Mouse (Mus musculus) midbrain, postnatal 0 days (tissue): ENCODE measurements at regions not wholly inside any gene's neighbourhood (a gene's known extent, or its start where the extent isn't known, plus 50 kb on each side); places are given as distances from the start of the nearest gene placed in this dataset.

ENCODE experiments used
- ATAC-seq: fragments of 200-750 bp; cut with Nextera tagmentation; 2 replicates; pipeline ENCODE4 v1.8.0; 2017; ENCODE audit warnings: moderate number of reproducible peaks, mild to moderate bottlenecking, moderate TSS enrichment, moderate library complexity; ENCODE audit not compliant: low FRiP score
- DNase-seq: peaks from one replicate; pipeline ENCODE4 v3.0.0-alpha.2; 2015; ENCODE audit warnings: low spot score
- H3K27ac ChIP-seq: fragments of 300-500 bp; sonication (generic); 2 replicates; pipeline ENCODE4 v1.5.1; 2014; ENCODE audit warnings: low read depth, mild to moderate bottlenecking, low read length, mixed read lengths
- H3K27me3 ChIP-seq: fragments of 300-500 bp; sonication (generic); 2 replicates; pipeline ENCODE4 v1.6.1; 2014; ENCODE audit warnings: low read length, control low read depth, mixed read lengths; ENCODE audit not compliant: insufficient read depth
- H3K36me3 ChIP-seq: fragments of 300-500 bp; sonication (generic); 2 replicates; pipeline ENCODE4 v1.6.1; 2014; ENCODE audit warnings: low read length, control low read depth, mixed read lengths; ENCODE audit not compliant: insufficient read depth
- H3K4me1 ChIP-seq: fragments of 300-500 bp; sonication (generic); 2 replicates; pipeline ENCODE4 v1.6.1; 2014; ENCODE audit warnings: mild to moderate bottlenecking, control low read depth, antibody characterized with exemption, low read length, mixed read lengths; ENCODE audit not compliant: insufficient read depth
- H3K4me2 ChIP-seq: fragments of 300-500 bp; sonication (generic); 2 replicates; pipeline ENCODE4 v1.6.1; 2014; ENCODE audit warnings: low read depth, mild to moderate bottlenecking, low read length, mixed read lengths; ENCODE audit not compliant: poor library complexity, severe bottlenecking
- H3K4me3 ChIP-seq: fragments of 300-500 bp; sonication (generic); 2 replicates; pipeline ENCODE4 v1.5.1; 2014; ENCODE audit warnings: low read depth, mild to moderate bottlenecking, low read length, moderate library complexity
- H3K9ac ChIP-seq: fragments of 300-500 bp; sonication (generic); replicated peaks from 2 replicates; pipeline ENCODE4 v1.6.1; 2014; ENCODE audit warnings: mild to moderate bottlenecking, low read length, moderate library complexity, mixed read lengths; ENCODE audit not compliant: poor library complexity, severe bottlenecking
- H3K9me3 ChIP-seq: fragments of 300-500 bp; sonication (generic); 2 replicates; pipeline ENCODE4 v1.6.1; 2016; ENCODE audit warnings: low read length, control low read depth
- CTCF ChIP-seq: IDR thresholded peaks from 2 replicates; pipeline ENCODE4 v1.5.1; 2016; ENCODE audit warnings: antibody characterized with exemption, mild to moderate bottlenecking
- WGBS: fragments of 180-500 bp; shearing (Covaris S2); extraction: QIAGEN DNeasy Blood & Tissue Kit; methylation state at CpG from one replicate; pipeline ENCODE4 v1.1.7; 2014; 5-methylcytosine and 5-hydroxymethylcytosine counted together

- Histone ChIP-seq H3K9me3 (no peaks in the 10 kb centered on the region), H3K4me2 (no peak overlapping the region), H3K9ac (no peak overlapping the region), H3K27ac (no peak overlapping the region), H3K36me3 (no peaks in the 10 kb centered on the region), H3K27me3 (no peaks in the 10 kb centered on the region), H3K4me3 (no peak overlapping the region), H3K4me1 (no peaks in the 10 kb centered on the region)
- no peak for ATAC-seq
- WGBS: 81% methylated on average over 6 of the region's 6 CpGs
- no peak for TF ChIP-seq CTCF
- no peak for DNase-seq
Observed at GRCm38 (mm10) chr1:13437747-13438394, 2024.0 kb downstream of the A830018L16Rik start.

DNA sequence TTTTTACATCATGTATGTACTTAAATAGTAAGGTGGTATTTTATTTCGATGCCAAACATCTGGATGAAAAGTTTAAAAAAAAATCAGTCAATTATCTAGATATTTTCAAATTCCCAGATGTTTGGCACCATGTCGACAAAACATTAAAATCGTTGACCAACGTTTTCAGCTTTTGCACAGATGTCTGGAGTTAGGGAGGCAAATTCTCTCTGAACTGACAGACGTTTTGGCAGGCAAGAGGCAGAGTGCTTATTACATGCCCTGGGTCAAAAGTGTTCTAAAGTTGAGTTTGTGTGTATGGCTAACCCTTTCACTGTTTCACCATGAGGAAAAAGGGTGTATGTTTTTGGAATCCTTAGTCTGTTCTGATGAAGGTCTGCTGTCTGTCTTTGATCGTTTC is 2028.5 kb downstream of the A830018L16Rik start:
- 79% methylated on average over 6 of the region's 6 CpGs for WGBS
- Histone ChIP-seq H3K9me3 (no peaks in the 10 kb centered on the region), H3K27me3 (no peaks in the 10 kb centered on the region), H3K4me3 (no peak overlapping the region), H3K36me3 (no peaks in the 10 kb centered on the region), H3K9ac (no peak overlapping the region), H3K27ac (no peak overlapping the region), H3K4me2 (no peak overlapping the region), H3K4me1 (no peaks in the 10 kb centered on the region)
- no peak for TF ChIP-seq CTCF
- no peak for ATAC-seq
- no peak for DNase-seq

- Histone ChIP-seq H3K27me3 (no peaks in the 10 kb centered on the region), H3K4me3 (no peak overlapping the region), H3K9ac (no peak overlapping the region), H3K36me3 (no peaks in the 10 kb centered on the region), H3K4me1 (no peaks in the 10 kb centered on the region), H3K27ac (no peak overlapping the region), H3K9me3 (no peaks in the 10 kb centered on the region), H3K4me2 (no peak overlapping the region)
- TF ChIP-seq CTCF: no peak
- 89% methylated on average over 2 of the region's 2 CpGs for WGBS
- DNase-seq: no peak
- no peak for ATAC-seq
Observed at GRCm38 (mm10) chr1:13454534-13454933, 2040.6 kb downstream of the A830018L16Rik start.

GRCm38 (mm10) chr1:13455572-13455971 is 2041.7 kb downstream of the A830018L16Rik start:
- ATAC-seq (no peak), DNase-seq (no peak)
- H3K4me1 ChIP-seq: no peaks in the 10 kb centered on the region
- no peak overlapping the region for H3K4me2 ChIP-seq
- no peak overlapping the region for H3K4me3 ChIP-seq
- H3K9ac ChIP-seq: no peak overlapping the region
- no peaks in the 10 kb centered on the region for H3K27me3 ChIP-seq
- no peak for TF ChIP-seq CTCF
- no peak overlapping the region for H3K27ac ChIP-seq
- H3K9me3 ChIP-seq: no peaks in the 10 kb centered on the region
- WGBS: 72% methylated on average over 3 of the region's 3 CpGs
- H3K36me3 ChIP-seq: no peaks in the 10 kb centered on the region

DNA sequence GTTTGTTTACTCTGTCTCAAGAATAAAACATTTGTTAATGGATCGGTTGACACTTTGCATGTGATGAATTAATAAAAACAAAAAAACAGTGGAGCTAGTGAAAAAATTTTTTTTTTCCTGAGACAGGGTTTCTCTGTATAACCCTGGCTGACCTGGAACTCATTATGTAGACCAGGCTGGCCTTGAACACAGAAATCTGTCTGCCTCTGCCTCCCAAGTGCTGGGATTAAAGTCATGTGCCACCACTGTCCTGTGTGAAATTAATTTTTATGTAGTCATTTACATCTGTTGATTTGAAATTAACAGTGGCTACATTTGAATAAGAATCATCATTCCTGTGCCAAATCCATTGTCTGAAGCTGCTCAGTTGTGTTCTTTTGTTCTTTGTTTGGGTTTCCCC is 2050.4 kb downstream of the A830018L16Rik start:
- Histone ChIP-seq H3K9ac (no peak overlapping the region), H3K27me3 (no peaks in the 10 kb centered on the region), H3K9me3 (no peaks in the 10 kb centered on the region), H3K4me3 (no peak overlapping the region), H3K4me1 (no peaks in the 10 kb centered on the region), H3K27ac (no peak overlapping the region), H3K36me3 (no peaks in the 10 kb centered on the region), H3K4me2 (no peak overlapping the region)
- ATAC-seq: no peak
- 98% methylated on average over 1 of the region's 1 CpGs for WGBS
- no peak for TF ChIP-seq CTCF
- no peak for DNase-seq

GRCm38 (mm10) chr1:13467174-13467573 is 2053.3 kb downstream of the A830018L16Rik start:
- no peaks in the 10 kb centered on the region for H3K36me3 ChIP-seq
- H3K4me3 ChIP-seq: no peak overlapping the region
- H3K27ac ChIP-seq: no peak overlapping the region
- H3K9ac ChIP-seq: no peak overlapping the region
- no peak for ATAC-seq
- TF ChIP-seq CTCF: no peak
- H3K27me3 ChIP-seq: no peaks in the 10 kb centered on the region
- WGBS: 80% methylated on average over 6 of the region's 6 CpGs
- DNase-seq: no peak
- no peak overlapping the region for H3K4me2 ChIP-seq
- H3K4me1 ChIP-seq: no peaks in the 10 kb centered on the region
- no peaks in the 10 kb centered on the region for H3K9me3 ChIP-seq
